Mouse (Mus musculus) CD4-positive helper T cell, adult 2 months (primary cell): ENCODE data around the gene Eif5a.
"Not testable (repeated sequence)": the region's sequence is repeated elsewhere in the genome, so short reads cannot be mapped to it uniquely, and the experiment has no call there.

Source experiments
- DNase-seq: peaks from one replicate; pipeline ENCODE4 v3.0.0-alpha.2; 2012; ENCODE audit warnings: low read depth, missing footprints, low spot score

Gene Eif5a

DNA sequence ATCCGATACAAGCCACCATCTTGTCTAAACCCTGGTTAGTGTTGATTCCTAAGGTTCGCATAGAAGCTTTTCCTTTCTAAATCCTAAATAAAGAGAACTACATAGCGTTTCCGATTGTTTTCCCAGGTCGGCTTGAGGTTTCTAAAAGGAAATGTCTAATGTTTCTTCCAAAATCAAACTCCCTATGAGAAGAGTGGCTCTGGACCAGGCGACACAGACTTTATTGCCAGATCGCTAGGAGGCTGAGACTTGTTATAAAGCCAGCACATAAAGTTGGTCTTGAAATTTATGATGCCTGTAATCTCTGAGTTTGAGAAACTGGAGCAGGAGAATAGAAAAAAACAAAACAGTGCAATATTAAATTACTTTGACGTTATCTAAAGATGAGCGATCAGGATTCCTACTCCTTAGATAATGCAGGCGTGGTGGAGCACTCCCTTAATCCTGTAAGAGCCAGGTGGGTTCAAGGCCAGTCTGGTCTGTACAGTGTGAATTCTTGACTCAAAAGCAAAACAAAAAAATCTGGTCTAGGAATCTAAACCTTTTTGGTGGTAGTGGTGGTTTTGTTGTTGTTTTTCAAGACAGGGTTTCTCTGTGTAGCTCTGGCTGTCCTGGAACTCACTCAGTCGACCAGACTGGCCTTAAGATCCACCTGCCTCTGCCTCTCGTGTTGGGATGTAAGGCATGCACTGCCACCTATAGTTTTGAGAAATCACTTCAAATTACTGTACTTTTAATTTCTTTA is 426 bp upstream of the Eif5a start:
- peak; percentile 52 for DNase-seq

DNA sequence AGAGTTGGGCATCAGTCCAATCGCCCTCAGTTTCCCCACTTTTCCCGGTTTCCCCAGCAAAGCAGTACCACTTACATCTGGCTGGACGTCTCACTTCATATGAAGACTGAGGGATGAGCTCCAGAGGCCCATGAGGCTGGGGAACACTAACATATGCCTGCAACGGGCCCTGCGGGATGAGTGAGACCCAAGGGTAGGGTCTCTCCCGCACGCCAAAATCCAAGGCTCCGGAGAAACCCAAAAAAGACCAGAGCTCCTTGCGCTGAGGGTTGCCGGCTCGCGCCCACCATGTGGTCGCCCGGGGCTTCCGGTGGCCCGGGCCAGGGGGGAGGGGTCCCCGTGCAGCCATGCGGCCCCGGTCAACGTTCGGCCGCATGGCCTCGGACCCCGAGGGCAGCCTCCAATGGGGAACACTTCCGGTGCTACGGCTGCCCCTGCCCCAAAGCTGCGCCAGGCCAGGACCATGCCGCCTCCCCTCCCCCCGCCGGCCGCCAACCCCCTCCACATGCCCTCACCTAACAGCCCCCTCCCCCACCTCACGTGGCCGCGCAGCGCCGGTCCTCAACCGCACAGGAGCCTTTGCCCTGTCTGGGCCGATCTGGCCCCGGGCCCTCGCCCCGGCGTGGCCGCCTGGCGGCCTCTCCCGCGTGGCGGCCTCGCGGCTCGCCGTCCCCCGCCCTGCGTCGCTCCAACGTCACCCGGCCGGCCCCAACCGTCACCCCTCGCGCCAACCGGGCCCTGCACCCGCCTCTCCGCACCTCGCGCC is 1.3 kb downstream of the Eif5a start:
- DNase-seq, result no peak

DNA sequence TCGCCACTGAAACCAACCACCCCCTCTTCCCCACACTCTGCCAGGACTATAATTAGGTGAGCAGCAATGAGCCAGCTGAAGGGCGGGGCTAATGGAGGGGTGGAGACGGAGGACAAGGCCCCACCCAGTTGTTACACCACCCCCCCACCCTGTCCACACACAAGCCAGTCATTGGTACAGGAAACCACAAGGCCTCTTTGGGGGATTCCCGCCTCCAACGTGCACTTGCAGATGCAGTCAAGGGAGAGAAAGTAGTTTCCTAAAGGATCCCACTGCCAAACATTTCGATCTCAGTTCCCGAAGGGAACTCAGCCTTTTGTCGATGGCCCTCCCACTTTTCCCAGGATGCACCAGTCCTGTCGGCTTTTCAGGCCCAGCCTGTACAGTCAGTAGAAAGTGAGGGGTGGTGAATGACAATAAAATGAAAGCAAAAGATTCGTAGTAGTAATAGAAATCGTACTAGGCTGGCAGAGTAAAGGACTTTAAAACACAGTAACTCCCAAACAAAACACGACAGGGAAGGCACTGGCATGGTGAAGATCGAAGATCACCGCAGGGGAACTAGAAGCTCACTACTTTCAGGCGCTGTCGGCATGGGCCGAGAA is 2.0 kb downstream of the Eif5a start:
- DNase-seq, result peak; percentile 92

- no peak for DNase-seq
These were observed 2.7 kb downstream of the Eif5a start for GRCm38 (mm10) chr11:69919053-69919452.

DNA sequence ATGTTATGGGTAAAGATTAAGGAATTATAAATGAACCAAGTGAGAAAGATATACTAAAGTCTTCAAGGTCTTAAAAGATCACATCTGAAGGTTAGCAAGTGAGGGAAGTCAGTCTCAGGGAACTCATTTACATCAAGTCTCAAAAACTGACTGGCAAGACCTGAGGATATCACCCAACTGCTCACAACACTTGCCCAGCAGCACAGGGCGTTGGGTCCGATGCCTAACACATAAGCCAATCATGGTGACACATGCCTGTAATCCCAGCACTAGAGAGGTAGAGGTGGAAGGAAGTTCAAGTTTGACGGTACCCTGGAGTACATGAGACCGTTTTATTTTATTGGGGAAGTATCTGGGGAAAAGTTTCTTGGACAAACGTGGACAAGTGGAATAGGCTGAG is 3.6 kb downstream of the Eif5a start:
- no peak for DNase-seq

DNA sequence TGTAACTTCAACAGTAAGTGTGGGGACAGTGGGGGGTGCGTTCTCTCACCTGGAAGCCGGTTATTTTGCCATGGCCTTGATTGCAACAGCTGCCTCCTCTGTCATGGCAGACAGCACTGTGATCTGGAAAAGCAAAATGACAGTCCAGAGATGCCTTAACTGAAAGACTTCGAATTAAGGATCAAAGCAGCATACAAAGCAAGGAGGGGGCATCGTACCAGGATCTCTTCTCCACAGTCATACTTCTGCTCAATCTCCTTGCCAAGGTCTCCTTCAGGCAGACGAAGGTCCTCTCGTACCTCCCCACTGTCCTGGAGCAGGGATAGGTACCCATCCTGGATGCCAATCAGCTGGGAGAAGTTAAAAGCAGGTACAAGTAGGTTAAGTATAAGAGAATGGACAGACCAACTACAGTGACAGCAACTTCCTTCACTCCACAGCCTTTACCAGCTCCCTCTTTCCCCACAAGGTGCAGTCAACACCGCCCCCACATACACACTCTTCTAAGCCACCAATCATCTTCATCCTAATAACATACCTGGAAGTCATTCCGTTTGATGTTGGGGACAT is 4.3 kb downstream of the Eif5a start:
- DNase-seq, result no peak

- DNase-seq, result not testable (repeated sequence)
These were observed 4.9 kb downstream of the Eif5a start for GRCm38 (mm10) chr11:69916652-69917378.

DNA sequence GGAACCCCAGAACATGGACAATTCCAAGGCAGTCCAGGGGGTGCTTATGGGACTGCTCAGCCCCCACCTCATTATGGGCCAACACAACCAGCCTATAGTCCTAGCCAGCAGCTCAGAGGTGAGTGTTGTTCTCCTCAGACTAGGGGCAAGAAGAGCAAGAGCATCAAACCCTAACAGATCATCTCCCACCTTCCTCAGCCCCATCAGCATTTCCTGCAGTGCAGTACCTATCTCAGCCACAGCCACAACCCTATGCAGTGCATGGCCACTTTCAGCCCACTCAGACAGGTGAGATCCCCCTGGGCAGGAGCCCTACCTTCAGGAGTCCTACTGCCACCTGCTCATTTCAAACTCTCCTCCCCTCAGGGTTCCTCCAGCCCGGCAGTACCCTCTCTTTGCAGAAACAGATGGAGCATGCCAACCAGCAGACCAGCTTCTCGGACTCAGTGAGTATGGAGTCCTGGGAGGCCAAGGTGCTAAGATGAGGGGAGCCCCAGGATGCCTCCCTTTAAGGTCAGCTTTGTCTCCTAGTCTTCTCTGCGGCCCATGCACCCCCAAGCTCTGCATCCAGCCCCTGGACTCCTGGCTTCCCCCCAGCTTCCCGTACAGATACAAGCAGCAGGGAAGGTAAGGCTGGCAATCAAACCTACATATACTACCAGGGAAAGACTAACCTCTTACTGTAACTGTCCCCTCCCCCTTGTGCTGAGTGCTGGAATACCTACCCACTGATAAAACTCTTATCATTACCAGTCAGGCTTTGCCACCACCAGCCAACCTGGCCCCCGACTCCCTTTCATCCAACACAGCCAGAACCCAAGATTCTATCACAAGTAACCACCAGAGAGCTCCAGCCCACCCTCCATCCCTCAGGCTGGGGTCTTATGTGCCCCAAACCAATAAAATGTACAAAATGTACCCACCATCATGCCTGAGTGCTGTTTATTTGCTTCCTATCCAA is 5.8 kb downstream of the Eif5a start:
- DNase-seq, result no peak

DNA sequence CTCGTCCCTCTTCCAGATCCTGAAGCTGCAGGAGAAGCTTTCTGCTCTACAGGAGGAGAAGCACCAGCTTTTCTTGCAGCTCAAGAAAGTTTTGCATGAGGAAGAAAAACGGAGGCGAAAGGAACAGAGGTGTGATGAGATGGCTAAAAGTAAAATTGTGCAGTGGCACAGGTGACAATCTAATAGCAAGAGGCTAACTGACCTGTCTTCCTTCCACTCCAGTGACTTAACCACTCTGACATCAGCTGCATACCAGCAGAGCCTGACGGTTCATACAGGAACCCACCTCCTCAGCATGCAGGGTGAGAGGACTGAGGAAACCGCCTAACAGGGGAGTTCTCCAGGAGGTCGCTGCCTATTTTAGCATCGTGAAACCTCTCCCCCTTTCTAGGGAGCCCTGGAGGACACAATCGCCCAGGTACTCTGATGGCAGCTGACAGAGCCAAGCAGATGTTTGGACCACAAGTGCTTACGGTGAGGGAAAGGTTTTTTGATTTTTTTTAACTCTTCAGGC is 6.8 kb downstream of the Eif5a start:
- no peak for DNase-seq

DNA sequence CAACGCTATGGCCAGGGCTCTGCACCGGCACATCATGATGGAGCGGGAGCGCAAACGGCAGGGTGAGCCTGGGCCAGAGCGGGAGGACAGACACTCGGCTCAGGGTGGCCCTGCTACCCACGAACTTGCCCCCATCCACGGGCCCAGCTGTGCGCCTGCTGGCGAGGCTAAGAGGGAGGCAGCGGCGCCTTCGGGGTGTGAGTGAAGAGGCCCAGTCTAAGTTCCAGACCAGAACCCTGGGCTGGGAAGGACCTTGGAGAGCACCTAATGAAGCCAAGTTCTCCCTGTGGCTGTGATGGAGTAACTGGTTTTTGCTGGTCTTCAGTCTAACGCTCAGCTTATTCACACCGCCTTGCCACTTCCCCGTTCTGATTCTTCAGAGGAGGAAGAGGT is 7.4 kb downstream of the Eif5a start:
- DNase-seq, result no peak

GRCm38 (mm10) chr11:69913554-69914371 is 8.0 kb downstream of the Eif5a start, which contains the start of gene Gps2:
Gene Gps2 (plus strand): TSS chr11:69913888.
- DNase-seq, result peak; percentile 94

- no peak for DNase-seq
These were observed 8.8 kb downstream of the Eif5a start for GRCm38 (mm10) chr11:69912716-69913530.

- no peak for DNase-seq
These were observed 10.1 kb downstream of the Eif5a start for GRCm38 (mm10) chr11:69911701-69912100.

DNA sequence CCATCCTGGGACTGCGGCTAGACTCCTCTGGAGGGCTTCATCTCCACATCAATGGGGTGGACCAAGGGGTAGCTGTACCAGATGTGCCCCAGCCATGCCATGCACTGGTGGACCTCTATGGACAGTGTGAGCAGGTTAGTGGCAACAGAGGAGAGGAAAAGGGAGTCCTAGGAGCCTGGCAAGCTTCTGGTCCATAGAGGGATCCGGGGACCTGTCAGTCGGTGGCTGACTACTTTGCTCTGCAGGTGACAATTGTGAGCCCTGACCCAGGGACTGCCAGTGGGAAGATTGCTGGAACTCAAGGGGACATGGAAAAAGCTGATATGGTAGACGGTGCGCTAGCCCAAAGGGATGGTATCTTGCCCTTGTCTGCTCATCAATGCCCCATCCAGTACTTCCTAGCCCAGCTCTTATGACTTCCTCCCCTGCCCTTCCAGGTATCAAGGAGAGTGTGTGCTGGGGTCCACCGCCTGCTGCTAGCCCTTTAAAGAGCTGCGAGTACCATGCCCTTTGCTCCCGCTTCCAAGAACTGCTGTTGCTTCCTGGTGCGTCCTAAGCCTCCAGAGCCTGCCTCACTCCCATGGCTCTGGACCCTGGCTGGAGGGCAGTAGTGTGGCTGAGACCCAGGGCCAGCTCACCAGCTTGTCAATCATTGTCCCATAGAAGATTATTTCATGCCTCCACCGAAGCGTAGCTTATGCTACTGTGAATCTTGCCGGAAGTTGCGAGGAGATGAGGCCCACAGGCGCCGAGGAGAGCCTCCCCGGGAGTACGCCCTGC is 10.8 kb downstream of the Eif5a start:
- DNase-seq, result no peak

DNA sequence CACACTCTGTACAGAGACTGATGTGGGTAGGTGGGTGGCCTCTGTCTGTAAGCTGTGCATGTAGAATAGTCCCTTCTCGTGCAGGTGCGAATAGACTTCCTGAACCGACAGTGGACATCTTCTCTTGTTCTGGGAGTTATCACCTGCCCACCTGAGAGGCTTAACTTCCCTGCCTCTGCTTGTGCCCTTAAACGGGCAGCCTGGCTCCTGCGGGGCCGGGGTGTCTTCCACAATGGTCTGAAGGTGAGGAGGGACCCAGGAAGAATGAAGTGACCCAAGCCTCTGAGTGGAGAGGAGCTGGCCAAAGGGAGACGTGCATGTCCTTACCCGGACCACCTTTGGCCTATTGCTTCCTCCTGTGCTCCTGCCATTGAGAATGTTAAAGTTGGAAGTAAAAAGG is 11.6 kb downstream of the Eif5a start:
- no peak for DNase-seq

DNA sequence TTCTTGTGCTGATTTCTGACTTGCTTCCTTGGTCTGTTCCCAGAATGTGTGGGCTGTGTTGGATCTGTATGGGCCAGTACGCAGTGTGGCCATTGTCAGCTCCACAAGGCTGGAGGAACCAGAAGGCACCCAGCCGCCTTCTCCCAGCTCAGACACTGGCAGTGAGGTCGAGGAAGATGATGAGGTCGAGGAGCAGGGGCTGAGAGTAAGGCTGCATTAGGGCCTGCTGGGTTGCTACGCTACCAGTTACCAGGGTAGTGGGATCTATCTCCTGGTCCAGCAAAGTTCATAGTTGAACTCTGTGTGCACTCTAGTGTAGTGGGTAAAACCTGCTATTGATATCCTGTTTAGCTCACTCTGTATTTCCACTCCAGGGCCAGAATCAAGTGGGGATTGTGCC is 12.6 kb downstream of the Eif5a start:
- DNase-seq, result no peak

GRCm38 (mm10) chr11:69908645-69909044 is 13.1 kb downstream of the Eif5a start:
- DNase-seq, result no peak

GRCm38 (mm10) chr11:69904311-69904710 is 17.4 kb downstream of the Eif5a start:
- no peak for DNase-seq
